Mouse (Mus musculus) spleen, postnatal 14 days (tissue): ENCODE measurements around the gene 1700067K01Rik.

Experiments
- DNase-seq, 2 experiments: peaks; one replicate each; pipeline ENCODE4 v3.0.0; 2021 to 2022; ENCODE audit warnings: low spot score in 2 of 2

The 1700067K01Rik gene

DNA sequence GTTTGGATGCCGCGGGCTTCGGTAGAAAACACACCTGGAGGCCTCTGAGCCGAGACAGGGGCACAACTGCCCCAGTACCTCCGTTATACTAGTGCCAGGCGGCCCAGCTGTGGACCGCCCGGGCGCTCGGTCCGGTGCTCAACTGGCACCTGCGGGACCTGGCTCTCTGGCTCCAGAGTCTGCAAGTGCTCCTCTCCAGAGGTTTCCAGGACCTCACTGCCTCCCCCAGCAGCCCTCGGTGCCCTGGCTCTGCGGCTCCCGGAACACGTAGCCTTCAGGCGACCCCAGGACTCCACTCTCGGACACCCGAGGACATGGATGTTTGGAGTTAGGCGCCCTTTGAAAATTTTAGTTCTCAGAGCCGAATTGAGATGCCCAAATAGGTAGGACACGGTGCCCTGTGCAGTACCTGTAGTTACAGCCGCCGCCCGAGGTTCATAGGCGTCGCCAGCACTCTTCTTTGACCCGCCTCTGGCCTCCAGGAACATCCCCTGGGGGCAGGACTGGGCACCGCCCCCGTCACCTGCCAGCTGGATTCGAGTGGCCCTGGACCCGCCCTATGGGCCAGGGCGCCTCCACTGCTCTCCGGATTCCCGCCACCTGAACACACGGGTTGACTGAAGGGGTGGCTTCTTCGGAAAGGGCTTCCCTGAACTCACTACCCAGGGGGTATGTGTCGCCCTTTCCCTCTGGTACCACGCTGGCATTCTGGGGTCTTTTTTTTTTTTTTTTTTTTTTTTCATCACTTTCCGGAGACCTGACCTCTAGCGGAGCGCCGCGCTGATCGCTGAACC, 10.6 kb downstream of the 1700067K01Rik start, which contains the start of gene 2210011C24Rik:
2210011C24Rik (minus strand) TSS at position 467 of the 794 bp plus-strand sequence.
- no peak for DNase-seq

DNA sequence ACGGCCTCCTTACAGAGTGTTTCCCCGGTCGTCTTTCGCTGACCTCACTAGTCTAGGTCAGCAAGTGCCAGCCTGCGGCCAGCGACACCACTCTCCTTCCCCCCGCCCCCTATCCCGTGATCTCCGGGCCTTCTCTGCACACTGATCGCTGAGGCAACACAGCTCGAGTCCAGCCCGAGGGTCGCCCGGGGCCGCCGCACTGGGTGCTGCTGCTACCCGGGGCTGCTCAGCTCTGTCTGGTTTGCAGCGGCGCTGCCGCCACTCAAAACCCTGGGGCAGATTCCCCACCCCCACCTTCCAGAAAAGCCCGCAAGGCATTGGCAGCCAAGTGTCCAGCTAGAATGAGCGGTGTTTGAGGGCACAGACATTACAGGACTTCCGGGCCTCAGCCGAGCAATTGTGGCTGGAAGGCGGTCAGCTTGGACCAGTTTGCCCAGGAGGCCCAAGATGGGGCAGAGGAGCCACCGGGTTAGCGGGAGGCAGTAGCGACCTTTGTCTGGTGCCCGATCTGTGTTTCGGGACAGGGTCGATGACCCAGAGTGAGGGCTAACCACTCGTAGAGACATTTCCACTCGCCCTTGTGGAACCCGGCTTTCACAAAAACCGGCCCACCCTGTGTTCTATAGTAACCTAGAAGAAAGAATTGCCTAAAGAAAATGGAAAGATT, 11.3 kb downstream of the 1700067K01Rik start:
- no peak for DNase-seq

DNA sequence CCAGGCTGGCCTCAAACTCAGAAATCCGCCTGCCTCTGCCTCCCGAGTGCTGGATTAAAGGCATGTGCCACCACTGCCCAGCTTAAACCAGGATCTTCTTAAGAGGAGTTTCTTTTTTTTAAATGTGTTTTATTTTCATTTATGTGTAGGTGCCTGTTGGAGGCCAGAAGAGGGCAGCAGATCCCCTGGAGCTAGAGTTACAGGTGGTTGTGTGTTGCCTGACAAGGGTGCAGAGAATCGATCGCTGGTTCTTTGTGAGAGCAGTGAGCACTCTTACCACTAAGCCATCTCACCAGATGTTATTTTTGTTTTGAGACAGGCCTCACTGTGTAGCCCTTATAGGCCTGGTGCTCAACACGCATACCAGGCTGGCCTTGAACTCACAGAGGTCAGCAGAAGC, 14.5 kb downstream of the 1700067K01Rik start:
- DNase-seq = no peak

DNA sequence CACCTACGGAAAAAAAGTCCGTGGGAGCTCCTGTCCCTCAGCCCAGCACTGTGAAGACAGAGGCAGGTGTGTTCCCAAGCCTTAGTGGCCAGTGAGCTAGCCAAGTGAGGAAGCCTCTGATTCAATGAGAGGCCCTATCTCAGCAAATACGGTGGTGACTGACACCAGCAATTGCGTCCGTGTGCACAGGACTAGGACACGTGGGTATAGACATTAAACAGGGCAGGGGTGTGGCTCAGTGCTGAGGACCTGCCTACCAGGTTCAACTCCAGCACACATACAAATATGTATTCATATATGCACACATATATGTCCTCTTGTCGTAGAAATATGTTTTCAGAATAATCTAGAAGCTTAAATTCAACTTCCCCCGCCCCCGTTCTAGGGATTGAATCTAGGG, 18.4 kb downstream of the 1700067K01Rik start:
- DNase-seq = no peak

DNA sequence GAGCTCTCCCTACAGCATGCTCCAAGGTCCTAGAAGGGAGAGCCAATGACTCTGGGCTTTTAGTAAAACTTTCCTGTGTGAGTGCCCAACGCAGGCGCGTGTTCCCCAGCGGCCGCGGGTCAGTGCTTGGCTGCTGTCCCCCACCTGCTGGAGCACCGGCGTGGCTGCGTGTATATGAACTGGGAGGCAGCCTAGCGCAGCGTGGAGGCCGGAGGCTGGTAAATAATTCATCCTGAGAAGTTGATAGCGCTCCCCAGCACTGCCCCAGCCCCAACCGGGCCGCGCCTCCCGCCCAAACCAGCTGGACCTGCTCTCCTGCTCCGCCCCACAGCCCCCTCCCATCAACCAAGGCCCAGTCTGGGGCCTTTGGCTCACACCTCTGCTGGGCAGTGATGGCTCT, 19.8 kb downstream of the 1700067K01Rik start, which contains the start of gene Palm3:
Palm3 (plus strand) TSS at position 376 of the 400 bp plus-strand sequence.
- DNase-seq = no peak

DNA sequence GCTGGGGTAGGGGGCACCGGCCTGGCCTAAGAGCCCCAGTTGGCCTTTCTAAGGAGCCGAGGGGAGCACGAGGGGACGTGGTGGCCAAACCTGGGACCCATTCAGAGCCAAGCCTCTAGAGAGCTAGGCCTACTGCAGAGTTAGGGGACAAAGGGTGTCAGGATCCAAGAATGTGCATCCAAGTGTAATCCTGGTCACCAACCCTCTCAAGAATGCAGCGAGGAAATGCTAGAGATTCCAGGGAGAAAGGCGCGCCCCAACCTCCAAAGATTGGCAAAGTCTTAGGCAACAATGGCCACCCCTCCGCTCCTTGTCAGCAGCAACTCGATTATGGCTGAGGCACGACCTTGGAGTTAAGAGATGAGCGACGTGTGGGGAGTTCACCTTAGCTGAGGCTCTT, 20.3 kb downstream of the 1700067K01Rik start:
- no peak for DNase-seq

DNA sequence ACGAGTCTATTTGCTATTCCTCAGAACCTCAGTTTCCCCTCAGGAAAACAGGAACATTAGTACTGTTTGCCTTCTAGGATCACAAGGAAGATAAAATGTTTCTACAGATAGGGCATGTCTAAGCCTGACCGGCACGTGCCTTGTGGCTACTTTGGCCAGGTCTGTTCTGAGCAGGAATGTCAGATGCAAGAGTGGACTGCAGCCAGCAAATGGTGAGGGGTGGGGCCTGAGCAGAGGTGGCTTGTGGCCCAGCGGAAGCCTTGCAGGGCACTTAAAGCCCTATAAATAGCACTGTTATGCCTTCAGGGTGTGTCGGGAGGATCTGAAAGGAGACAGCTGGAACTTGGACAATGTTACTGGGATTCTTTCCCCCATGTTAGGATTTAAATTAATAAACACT, 21.8 kb downstream of the 1700067K01Rik start:
- DNase-seq = no peak

DNA sequence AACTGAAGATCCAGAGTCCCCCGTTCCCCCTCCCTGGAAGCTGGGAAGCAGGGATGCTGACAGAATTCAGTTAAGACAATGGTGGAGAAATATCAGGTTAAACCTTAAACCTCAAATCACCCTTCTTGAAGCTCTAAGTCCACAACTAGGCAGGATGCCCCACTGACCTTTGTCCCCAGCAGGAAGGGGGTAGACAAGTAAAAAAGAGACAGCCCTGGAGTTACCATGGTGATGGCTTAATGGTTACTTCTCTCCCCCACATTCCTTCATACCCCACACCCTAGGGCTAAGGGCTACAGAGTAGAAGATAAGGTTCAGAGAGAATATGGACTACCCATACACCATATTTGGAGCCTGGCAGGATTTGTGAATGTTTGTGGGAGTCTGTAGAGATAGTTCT, 22.3 kb downstream of the 1700067K01Rik start:
- DNase-seq = no peak

DNA sequence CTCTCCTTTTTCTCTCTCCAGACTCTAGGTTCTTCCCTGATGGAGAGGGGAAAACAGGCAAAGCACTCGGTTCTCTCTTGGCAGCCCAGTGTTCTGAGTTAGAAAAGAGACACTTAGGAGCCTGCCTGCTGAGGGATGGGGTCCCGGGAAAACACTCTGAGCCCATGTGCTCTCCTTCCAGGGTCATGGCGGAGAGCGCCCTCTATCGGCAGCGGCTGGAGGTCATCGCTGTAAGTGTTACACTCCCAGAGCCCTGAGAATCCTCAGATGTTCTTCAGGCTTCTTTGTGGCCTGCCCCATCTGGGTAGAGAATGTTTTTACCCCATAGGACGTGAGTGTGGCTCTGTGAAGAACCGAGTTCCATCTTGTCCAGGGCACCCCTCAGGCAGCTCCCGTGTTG, 22.9 kb downstream of the 1700067K01Rik start:
- peak in 1 of 2 experiments; percentile 53 for DNase-seq

DNA sequence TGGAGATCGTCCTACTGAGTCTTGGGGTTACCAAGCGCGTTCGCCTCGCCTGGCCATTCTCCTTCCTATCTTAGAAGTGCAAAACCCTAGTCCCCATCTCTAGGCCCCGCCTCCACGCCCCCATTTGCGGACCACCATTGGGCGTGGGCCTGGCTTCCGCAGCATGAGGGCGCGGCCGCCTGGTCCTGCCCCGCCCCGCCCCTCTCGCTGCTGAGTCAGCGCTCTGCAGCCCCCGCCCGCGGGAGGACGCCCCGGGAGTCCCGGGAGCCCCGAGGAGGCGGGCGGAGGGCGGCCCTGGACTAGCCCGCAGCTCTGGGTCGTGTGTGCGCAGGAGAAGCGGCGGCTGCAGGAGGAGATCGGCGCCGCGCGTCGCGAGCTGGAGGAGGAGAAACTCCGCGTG, 24.6 kb downstream of the 1700067K01Rik start:
- no peak for DNase-seq

DNA sequence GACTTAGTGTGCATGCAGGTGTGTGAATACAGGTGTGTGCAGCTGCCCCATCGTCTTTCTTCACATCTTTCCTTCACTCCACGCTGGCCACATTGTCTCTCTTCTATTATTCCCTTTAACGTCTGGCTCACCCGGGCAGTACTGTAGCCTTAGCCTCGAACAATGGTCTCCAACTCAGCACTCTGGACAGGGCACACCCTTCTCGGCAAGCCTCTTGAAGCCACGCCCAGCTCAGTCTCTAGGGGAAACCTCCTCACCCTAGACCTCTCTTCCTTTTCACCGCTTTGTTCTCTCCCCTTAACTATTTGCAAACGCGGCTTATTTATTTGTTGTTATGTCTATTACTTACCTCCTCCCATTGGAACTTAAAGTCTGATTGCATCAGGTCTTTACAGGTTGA, 26.1 kb downstream of the 1700067K01Rik start:
- DNase-seq = peak in 1 of 2 experiments; percentile 50

DNA sequence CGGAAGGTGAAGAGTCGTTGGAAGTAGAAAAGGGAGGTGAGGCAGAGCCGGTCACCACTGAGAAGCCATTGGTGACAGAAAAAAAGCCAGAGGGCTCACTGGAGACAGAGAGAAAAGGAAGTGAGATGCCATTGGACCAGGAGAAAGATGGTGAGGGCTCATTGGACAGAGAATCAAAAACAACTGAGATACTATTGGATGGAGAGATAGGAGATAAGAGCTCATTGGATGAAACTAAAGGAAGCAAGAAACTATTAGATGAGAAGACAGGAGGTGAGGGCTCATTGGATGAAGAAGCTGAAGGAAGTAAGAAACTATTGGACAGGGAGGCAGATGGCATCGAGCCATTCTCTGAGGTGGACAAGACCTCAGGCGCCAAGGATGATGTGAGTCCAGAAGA, 28.0 kb downstream of the 1700067K01Rik start:
- DNase-seq = no peak

DNA sequence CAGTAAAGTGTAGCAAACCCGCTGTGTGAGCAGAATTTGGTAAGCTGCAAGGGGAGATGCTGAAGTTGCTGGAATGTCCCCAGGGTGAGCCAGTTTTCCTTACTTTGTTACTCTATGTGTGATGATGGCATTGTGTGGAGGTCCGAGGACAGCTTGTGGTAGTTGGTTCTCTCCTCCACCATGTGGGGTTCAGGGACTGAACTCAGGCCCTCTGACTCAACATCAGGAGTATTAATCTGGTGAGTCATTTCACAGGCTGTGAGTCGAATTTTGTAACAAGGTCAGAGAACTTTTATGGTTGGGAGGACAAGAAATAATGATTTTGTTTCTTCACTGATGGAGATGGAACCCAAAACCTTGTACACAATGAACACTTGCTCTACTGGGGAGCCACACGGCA, 31.5 kb downstream of the 1700067K01Rik start:
- DNase-seq = no peak

DNA sequence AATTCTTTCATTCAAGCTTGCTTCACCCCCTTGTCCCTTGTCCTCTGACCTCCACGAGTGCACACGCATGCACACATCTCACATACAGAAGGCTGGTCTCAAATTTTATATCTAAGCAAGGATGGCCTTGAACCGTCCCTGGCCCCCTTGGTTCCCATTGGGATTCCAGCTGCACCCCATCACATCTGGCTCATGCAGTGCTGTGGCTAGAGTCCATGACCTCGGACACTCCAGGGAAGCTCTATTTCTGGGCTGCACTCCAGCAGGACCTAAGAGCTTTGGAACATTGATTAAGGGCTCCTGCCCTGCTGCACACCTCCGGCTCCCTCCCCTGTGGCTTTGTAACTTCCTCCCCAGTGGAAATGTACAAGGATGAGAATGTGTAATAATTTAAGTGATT, 36.7 kb downstream of the 1700067K01Rik start:
- no peak for DNase-seq

DNA sequence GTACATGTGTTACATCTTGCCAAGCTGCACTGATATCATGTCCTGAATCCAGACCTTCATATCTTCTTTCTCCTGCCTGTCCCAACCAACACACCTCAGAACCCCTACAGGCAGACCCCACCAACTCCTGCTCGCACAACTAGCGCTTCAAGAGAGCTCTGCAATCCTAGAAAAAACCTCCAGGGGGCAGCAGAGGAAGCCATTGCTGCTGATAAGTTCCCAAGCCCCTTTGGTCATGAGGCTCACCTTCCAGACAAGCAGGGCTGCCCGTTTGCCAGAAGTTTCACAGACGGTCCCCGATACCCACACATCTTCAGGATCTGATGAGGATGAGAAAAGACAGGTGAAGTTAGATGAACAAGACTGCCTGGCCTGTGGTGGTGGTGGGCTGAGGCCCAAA, 37.7 kb downstream of the 1700067K01Rik start:
- peak; percentile 49 to 70 for DNase-seq

DNA sequence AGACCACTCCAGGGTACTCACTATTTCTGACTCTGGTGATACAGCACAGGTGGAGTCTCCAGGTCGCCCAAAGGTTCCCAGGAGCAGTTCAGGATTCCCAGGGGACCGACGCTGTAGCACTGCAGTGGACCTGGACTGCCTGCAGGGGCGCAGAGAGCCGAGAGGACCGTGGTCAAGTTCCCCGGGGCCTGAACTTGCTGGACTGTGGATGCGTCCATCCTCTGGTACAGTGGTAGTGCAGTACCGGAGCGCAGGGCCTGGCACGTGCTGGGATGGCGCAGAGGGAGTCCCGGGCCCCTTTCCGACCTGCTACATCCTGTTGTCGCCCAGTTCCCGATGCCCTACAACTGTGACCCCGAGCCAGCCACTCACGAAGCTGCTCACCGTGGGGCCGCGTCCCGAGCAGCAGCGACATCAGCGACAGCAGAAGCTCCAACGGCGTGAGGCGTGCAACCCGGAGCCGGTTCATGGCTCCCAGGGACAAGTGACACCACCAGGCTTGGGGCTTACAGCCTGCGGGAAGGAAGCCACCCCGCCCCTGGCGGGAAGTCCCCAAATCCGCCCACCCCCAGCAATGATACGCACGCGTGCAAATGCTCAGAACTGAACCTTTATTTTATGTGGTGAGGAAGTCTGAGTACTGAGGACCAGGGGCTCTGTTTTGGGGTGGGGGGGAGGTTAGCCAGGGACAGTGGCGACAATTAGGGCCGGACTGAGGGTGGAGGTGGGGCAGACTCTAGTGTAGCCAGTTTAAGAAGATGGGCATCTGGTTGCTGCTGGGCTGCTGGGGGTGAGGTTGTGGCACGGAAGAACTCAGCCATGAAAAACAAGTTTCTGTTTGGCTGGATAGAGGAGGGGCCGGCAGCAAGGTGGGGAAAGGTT, 41.0 kb downstream of the 1700067K01Rik start, which contains the start of gene Il27ra:
Il27ra (minus strand) TSS at position 524 of the 882 bp plus-strand sequence.
- DNase-seq = peak; percentile 32 to 60

DNA sequence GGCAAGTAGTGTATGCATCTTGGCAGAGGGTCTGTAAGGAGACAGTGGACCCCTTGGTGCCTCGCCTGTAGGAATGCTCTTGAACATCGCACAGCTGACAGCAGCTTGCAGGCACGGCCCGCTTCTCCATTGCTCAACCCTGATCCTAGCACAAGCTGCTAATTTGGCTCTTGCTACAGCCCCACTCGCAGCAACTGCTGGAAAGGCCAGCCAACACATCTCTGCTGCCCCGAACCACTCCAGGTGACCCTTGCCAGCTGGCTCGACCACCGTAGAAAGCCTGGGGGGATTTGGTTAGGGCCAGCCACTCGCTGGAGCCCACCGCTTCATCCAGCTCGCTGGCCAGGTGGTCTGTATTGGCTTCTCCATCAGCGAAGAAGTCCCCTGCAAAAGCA, 41.6 kb downstream of the 1700067K01Rik start:
- DNase-seq = no peak

DNA sequence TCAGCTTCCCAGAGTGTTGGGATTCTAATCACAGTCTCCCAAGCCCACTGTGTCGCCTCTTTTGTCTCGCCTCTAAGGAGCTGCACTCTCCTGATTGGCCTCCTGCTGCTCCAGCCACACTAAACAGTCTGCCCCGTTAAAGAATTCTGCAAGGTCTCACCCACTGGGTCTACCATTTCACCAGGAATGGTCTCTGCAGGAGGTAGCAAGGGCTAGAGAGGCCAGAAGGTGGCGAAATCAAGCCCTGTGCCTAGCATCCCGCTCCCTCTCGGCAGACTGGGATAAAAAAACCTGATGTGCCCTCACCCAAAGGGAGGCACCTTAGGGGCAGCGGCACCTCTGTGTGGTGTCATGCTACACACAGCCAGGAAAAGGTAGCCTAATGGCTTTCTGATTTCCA, 42.8 kb downstream of the 1700067K01Rik start:
- no peak for DNase-seq

DNA sequence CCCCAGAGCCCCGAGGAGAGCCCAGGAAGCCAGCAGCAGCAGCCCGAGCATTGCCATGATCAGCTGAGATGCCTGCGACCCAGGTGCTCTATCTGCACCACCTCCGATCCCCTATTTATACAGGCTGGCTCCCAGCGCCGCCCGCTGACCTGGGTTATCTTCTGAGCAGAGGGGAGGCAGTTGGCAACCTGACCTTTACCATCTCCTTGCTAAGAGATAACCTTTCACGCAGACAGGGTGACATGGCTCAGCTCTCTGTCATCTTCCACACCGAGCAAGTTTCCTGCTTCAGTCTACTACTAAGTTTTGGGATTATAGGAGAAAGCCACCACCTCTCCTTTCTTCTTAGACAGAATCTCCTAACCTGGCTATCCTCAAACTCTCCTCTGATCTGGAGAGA, 43.6 kb downstream of the 1700067K01Rik start, which contains the start of gene Rln3:
Rln3 (minus strand) TSS at position 101 of the 400 bp plus-strand sequence.
- DNase-seq = no peak

DNA sequence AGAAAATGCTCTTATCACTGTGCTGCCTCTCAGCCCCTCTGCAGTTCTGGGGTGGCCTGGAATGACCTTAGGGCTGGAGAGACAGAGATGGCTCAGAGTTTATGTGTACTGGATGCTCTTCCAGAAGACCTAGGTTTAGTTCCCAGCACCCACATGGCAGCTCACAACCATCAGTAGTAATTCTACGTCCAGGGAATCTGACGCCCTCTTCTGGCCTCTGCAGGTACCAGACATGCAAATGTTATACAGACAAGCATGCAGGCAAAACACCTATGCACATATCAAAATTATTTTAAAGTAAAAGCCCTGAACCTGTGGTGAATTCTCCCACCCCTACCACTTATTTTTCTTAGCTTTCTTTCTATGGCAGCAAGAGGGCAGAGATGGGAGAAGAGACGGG, 45.2 kb downstream of the 1700067K01Rik start:
- no peak for DNase-seq

DNA sequence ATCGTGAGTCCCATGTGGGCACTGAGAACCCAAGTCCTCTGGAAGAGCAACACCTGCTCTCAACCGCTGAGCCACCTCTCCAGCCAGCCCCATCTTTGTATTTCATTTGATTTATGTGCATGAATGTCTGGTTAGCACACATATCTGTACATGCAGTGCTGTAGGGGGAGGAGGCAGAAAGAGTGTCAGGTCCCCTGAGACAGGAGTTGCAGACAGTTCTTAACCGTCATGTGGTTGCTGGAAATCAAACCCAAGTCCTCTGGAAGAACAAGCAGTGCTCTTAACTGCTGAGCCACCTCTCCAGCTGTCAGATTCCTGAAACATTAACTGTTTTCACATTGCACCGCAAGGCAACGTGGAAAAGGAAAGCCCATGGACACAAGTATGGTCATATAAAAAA, 46.9 kb downstream of the 1700067K01Rik start:
- DNase-seq = no peak

DNA sequence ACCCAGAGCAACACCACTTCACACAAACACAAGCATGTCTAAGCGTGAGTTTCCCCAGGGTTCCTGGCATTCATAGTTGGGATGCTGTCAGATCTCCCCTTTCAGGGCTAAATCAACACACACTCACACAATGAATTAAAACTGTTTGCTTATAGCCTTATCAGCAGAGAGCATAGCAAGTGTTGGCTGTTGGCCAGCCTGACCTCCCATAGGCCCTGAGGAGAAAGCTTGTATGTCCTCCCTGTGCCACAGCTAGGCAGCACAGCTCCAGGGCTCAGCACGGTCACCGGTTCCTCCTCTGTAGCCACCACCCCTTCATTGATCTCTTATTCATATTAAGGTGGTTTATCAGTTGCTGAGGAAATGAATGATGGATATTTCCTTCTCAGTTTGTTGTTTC, 51.4 kb downstream of the 1700067K01Rik start:
- no peak for DNase-seq
